Mouse (Mus musculus) 3134 (cell line): ENCODE measurements around the gene Olfr834.

Experiments
- DNase-seq: peaks from one replicate; pipeline ENCODE4 v3.0.0-alpha.2; 2011; ENCODE audit warnings: low spot score; ENCODE audit not compliant: insufficient read length; ENCODE audit errors: extremely low read depth

Gene Olfr834

GRCm38 (mm10) chr9:18987690-18988089 is at the start of gene Olfr834:
TSS of gene Olfr834 (plus strand) at chr9:18987990.
- DNase-seq: no peak

GRCm38 (mm10) chr9:18962021-18962420 is 25.8 kb upstream of the Olfr834 start:
- no peak for DNase-seq

- DNase-seq: no peak
Observed at GRCm38 (mm10) chr9:19032435-19032834, 44.6 kb downstream of the Olfr834 start, which contains the start of gene Olfr835. TSS of gene Olfr835 (plus strand) at chr9:19032735.
